ENCODE assay signal across 23 mouse cellular contexts in genomic region chr2:179488526-179489139, GRCm38 (mm10). TPM values are rescaled to one million over a fixed set of nuclear protein-coding genes. Genes with fewer than 3 reads are reported as not detected.
DNase-seq lines count a peak whose midpoint lies in the region; ATAC-seq and TF ChIP-seq lines count a peak whose summit lies in the region.
"Had no signal": no experiment of that assay in that cellular context is flagged by ENCODE, and none has a peak within 500 bp of the region (broad histone marks: within the 10 kb centered on the region; RNA-seq: fewer than 3 reads in every experiment).

No protein-coding gene starts in this region.

- peak; percentile 80 for DNase-seq in midbrain, embryonic 14.5 days
- no peak for DNase-seq in midbrain, postnatal 0 days (ENCODE audit: low spot score)
- peak; percentile 43 for DNase-seq in ZHBTc4 (ENCODE audit: low read depth, low spot score)
- peak; percentile 25 for DNase-seq in limb, embryonic 11.5 days (ENCODE audit: low spot score)
- no peak for DNase-seq in layer of hippocampus, postnatal 36 days
- DNase-seq in urinary bladder, postnatal 4 days (ENCODE audit: low spot score in 2 of 2) = no peak
- DNase-seq in left cerebral cortex, postnatal 36 days (ENCODE audit: low spot score in 2 of 2) = no peak
- DNase-seq: adrenal gland, postnatal 25 days; cerebellum, adult 18-20 months; heart, adult 11 months; kidney, adult 8-10 months; kidney, postnatal 25 days; layer of hippocampus, adult 9-11 months; liver, postnatal 0 days; lung, postnatal 10 days; right cerebral cortex, postnatal 25 days; thymus, adult 18-20 months; thymus, postnatal 4 days had no signal

- H3K4me3 ChIP-seq in midbrain, embryonic 14.5 days (replicated peaks; ENCODE audit: low read depth, low read length) = no peak overlapping the region
- H3K4me3 ChIP-seq in midbrain, postnatal 0 days (ENCODE audit: low read depth, low read length) = no peak overlapping the region
- no peak overlapping the region for H3K4me3 ChIP-seq in forebrain, embryonic 15.5 days
- no peak overlapping the region for H3K4me3 ChIP-seq in limb, embryonic 11.5 days (ENCODE audit: low read depth, low read length)
- H3K4me3 ChIP-seq: heart, embryonic 13.5 days; stomach, embryonic 15.5 days had no signal

- H3K9ac ChIP-seq in midbrain, embryonic 14.5 days (replicated peaks; ENCODE audit: low read length) = no peak overlapping the region
- H3K9ac ChIP-seq in midbrain, postnatal 0 days (replicated peaks; ENCODE audit: low read length, poor library complexity, severe bottlenecking) = no peak overlapping the region
- no peak overlapping the region for H3K9ac ChIP-seq in forebrain, embryonic 15.5 days (replicated peaks)
- no peak overlapping the region for H3K9ac ChIP-seq in limb, embryonic 11.5 days (ENCODE audit: low read length)
- H3K9ac ChIP-seq: heart, embryonic 13.5 days; liver, postnatal 0 days; stomach, embryonic 15.5 days had no signal

- peak; percentile 62 for ATAC-seq in midbrain, embryonic 14.5 days (ENCODE audit: low FRiP score, low TSS enrichment)
- no peak for ATAC-seq in midbrain, postnatal 0 days (ENCODE audit: low FRiP score)
- peak; percentile 57 for ATAC-seq in forebrain, embryonic 15.5 days (replicated peaks)
- peak; percentile 24; the same call in 1 of the 2 replicates for ATAC-seq in limb, embryonic 11.5 days (ENCODE audit: insufficient number of reproducible peaks, low FRiP score, low TSS enrichment, low read depth)
- ATAC-seq: liver, postnatal 0 days; Patski had no signal

- H3K4me2 ChIP-seq in midbrain, embryonic 14.5 days (ENCODE audit: low read length) = no peak overlapping the region
- no peak overlapping the region for H3K4me2 ChIP-seq in midbrain, postnatal 0 days (ENCODE audit: low read depth, low read length, poor library complexity, severe bottlenecking)
- H3K4me2 ChIP-seq in forebrain, embryonic 15.5 days (replicated peaks) = no peak overlapping the region
- H3K4me2 ChIP-seq in limb, embryonic 11.5 days (ENCODE audit: low read depth, severe bottlenecking) = no peak overlapping the region
- H3K4me2 ChIP-seq: heart, embryonic 13.5 days; stomach, embryonic 15.5 days had no signal

- intact Hi-C loops in left cerebral cortex, postnatal 36 days (cut with DNase I) = no loop called here

- no peak overlapping the region for H3K27ac ChIP-seq in midbrain, embryonic 14.5 days (replicated peaks; ENCODE audit: low read depth, low read length)
- H3K27ac ChIP-seq in midbrain, postnatal 0 days (ENCODE audit: low read depth, low read length) = no peak overlapping the region
- H3K27ac ChIP-seq in forebrain, embryonic 15.5 days (replicated peaks) = no peak overlapping the region; the same call in 1 of the 2 replicates
- no peak overlapping the region for H3K27ac ChIP-seq in limb, embryonic 11.5 days (replicated peaks; ENCODE audit: low read depth, low read length)
- H3K27ac ChIP-seq: heart, embryonic 13.5 days; stomach, embryonic 15.5 days had no signal

- 59% methylated on average over 21 of the region's 21 CpGs for WGBS in midbrain, embryonic 14.5 days
- WGBS in midbrain, postnatal 0 days = 54% methylated on average over 21 of the region's 21 CpGs
- WGBS in forebrain, embryonic 15.5 days = 38% methylated on average over 21 of the region's 21 CpGs
- 71% methylated on average over 21 of the region's 21 CpGs for WGBS in limb, embryonic 11.5 days

- peaks cover 5% of the 10 kb centered on the region; the same call in 1 of the 2 replicates for H3K4me1 ChIP-seq in midbrain, embryonic 14.5 days (ENCODE audit: control insufficient read depth, insufficient read depth, low read length)
- H3K4me1 ChIP-seq in midbrain, postnatal 0 days (ENCODE audit: insufficient read depth, low read length) = peaks cover 4% of the 10 kb centered on the region; the same call in 1 of the 2 replicates
- peaks cover 29% of the 10 kb centered on the region for H3K4me1 ChIP-seq in forebrain, embryonic 15.5 days
- peaks cover 3% of the 10 kb centered on the region; the same call in 1 of the 2 replicates for H3K4me1 ChIP-seq in limb, embryonic 11.5 days (ENCODE audit: control insufficient read depth, insufficient read depth, low read length)
- H3K4me1 ChIP-seq: heart, embryonic 13.5 days; stomach, embryonic 15.5 days had no signal

- TF ChIP-seq CTCF in midbrain, postnatal 0 days (IDR thresholded peaks at IDR 0.05) = no peak

- no peaks in the 10 kb centered on the region for H3K36me3 ChIP-seq in midbrain, embryonic 14.5 days (ENCODE audit: control insufficient read depth, insufficient read depth, low read length)
- H3K36me3 ChIP-seq in midbrain, postnatal 0 days (ENCODE audit: insufficient read depth, low read length) = no peaks in the 10 kb centered on the region
- H3K36me3 ChIP-seq in forebrain, embryonic 15.5 days = no peaks in the 10 kb centered on the region
- no peaks in the 10 kb centered on the region for H3K36me3 ChIP-seq in limb, embryonic 11.5 days (ENCODE audit: control insufficient read depth, insufficient read depth, low read length)
- H3K36me3 ChIP-seq: heart, embryonic 13.5 days; stomach, embryonic 15.5 days had no signal

- H3K9me3 ChIP-seq in midbrain, embryonic 14.5 days (ENCODE audit: control insufficient read depth, low read length) = no peaks in the 10 kb centered on the region
- no peaks in the 10 kb centered on the region for H3K9me3 ChIP-seq in midbrain, postnatal 0 days (ENCODE audit: low read length)
- no peaks in the 10 kb centered on the region for H3K9me3 ChIP-seq in forebrain, embryonic 15.5 days
- no peaks in the 10 kb centered on the region for H3K9me3 ChIP-seq in limb, embryonic 11.5 days (ENCODE audit: control insufficient read depth, low read length)
- H3K9me3 ChIP-seq: heart, embryonic 13.5 days; stomach, embryonic 15.5 days had no signal

- no peaks in the 10 kb centered on the region for H3K27me3 ChIP-seq in midbrain, embryonic 14.5 days (ENCODE audit: control insufficient read depth, insufficient read depth, low read length)
- H3K27me3 ChIP-seq in midbrain, postnatal 0 days (ENCODE audit: insufficient read depth, low read length) = no peaks in the 10 kb centered on the region
- no peaks in the 10 kb centered on the region for H3K27me3 ChIP-seq in forebrain, embryonic 15.5 days
- no peaks in the 10 kb centered on the region for H3K27me3 ChIP-seq in limb, embryonic 11.5 days (ENCODE audit: control insufficient read depth, insufficient read depth, low read length)
- H3K27me3 ChIP-seq: heart, embryonic 13.5 days; Patski; stomach, embryonic 15.5 days had no signal

RNA-seq across cellular contexts. Expression of gene Cdh4, which starts 46.4 kb away (rescaled TPM):
- 42.8 and 50.5 TPM in 2 replicates for polyA plus RNA-seq in midbrain, embryonic 14.5 days (2014; fragmentation: Nextera tagmentation; extraction: Ambion mirVana)
- total RNA-seq in midbrain, postnatal 0 days (2014; rRNA removed) = 86.6 and 93.6 TPM in 2 replicates
- polyA plus RNA-seq in midbrain, postnatal 0 days (2015; fragmentation: Nextera tagmentation; extraction: Ambion mirVana) = 63.8 and 64.9 TPM in 2 replicates
- polyA plus RNA-seq in forebrain, embryonic 15.5 days (2015; fragmentation: Nextera tagmentation; extraction: Ambion mirVana) = 58.2 and 66.6 TPM in 2 replicates
- 3.1 and 3.2 TPM in 2 replicates for polyA plus RNA-seq in limb, embryonic 11.5 days (2014; fragmentation: Nextera tagmentation; extraction: Ambion mirVana)
- total RNA-seq in layer of hippocampus, postnatal 36 days (2021) = 10 to 100 TPM; 10.2 to 10.5 TPM
- 10 to 100 TPM; 19.0 to 31.0 TPM for total RNA-seq in left cerebral cortex, postnatal 36 days (2021)
- total RNA-seq: megakaryocyte progenitor cell, adult 5-6 weeks had no signal
- polyA plus RNA-seq: Patski had no signal

Comparison
In these comparisons a context has a peak if more than half of its experiments do, and no peak if none do; other contexts are left out.
1. DNase-seq: peak in midbrain, embryonic 14.5 days (single experiment), ZHBTc4 (single experiment) and limb, embryonic 11.5 days (single experiment); none in midbrain, postnatal 0 days (single experiment), layer of hippocampus, postnatal 36 days (0 of 2), urinary bladder, postnatal 4 days (0 of 2) and left cerebral cortex, postnatal 36 days (0 of 2).
2. RNA of gene Cdh4, which starts 46.4 kb away (polyA plus RNA-seq): 58.2 to 66.6 TPM in forebrain, embryonic 15.5 days, 63.8 to 64.9 TPM in midbrain, postnatal 0 days and 42.8 to 50.5 TPM in midbrain, embryonic 14.5 days; 3.1 to 3.2 TPM in limb, embryonic 11.5 days; every median in the first group is over 10 times any median in the second.